Mouse (Mus musculus): Measurements from ENCODE around the gene A430005L14Rik.
A peak's percentile ranks its signal among the peaks of the same experiment; 100 is the strongest.
"Not testable (repeated sequence)": the region's sequence is repeated elsewhere in the genome, so short reads cannot be mapped to it uniquely, and the experiment has no call there.

The A430005L14Rik gene

DNA sequence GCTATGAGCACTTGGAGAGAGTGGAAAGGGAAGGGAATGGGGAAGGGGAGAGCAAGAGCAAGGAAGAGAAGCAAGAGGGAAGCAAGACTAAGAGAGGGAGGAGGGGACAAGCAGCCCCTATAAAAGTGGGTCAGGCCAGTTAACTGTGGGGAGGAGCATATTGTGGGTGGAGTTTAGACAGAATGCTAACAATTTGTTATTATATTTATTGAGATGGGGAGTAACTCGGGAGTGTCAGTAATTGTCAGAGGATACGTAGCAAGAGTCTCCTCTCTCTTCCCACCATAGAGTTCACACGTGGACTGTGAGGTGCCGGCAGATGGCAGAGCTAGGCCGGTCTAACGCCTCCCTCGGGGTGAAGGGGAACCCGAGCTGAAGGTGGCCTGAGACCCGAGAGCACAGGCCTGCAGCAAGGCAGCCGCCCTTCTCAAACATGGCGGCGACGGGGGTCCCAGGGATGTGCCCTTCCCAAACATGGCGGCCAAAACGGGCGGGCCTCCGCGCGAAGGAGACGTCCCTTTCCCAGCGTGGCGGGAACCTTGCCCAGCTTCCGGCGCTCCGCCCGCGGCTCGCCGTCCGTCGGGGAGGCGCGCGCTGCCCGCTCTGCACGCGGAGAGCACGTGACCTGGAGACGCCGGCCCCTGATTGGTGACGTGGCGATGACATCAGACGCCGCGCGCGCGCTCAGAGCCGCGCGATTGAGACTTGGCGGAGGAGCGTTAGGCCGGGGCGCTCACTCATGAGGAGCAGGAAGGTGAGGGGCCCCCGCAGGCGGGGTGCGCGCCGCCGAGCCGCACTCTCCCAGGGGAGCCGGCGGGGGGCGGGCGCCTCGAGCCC lies at the start of gene A430005L14Rik:
Gene A430005L14Rik, plus strand, starts transcription at position 669 of the 837 bp plus-strand sequence.
- DNase-seq: peak; percentile 97

GRCm38 (mm10) chr4:153907573-153907972 lies 49.5 kb upstream of the A430005L14Rik start:
- peak; percentile 54 for DNase-seq

GRCm38 (mm10) chr4:153913635-153914034 lies 43.4 kb upstream of the A430005L14Rik start:
- no peak for DNase-seq

GRCm38 (mm10) chr4:153917773-153918500 lies 39.1 kb upstream of the A430005L14Rik start:
- no peak for DNase-seq

DNA sequence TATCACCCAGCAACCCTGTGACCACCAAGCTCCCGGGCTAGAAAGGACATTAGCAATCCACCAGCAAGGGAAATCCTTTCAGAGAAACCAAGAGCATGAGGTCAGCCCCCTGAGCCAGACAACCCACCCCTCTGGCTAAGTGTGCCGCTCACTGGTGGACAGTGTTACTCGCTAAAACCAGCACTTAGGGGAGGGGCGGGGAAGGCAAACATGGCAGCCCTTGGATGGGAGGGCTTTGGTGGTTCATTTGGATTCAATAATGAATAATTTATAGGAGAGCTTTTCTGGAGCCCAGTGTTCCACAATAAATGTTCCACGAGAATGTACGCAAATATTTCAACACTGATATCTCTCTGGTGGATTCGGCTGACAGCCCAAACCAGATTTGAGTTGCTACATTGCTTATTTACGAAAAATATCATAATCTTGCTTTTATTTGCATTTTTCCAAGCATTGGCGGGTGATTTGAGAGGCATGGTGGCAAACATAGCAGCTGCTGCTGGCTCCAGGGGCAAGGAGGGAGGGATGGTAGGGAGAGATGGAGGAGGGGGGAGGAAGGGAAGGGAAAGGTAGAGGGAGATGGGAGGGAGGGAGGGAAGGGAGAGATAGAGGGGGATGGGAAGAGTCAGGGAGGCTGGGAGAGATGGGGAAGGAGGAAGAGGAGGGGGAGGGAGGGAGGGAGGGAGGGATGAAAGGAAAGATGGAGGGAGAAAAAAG lies 36.4 kb upstream of the A430005L14Rik start:
- DNase-seq: no peak

DNA sequence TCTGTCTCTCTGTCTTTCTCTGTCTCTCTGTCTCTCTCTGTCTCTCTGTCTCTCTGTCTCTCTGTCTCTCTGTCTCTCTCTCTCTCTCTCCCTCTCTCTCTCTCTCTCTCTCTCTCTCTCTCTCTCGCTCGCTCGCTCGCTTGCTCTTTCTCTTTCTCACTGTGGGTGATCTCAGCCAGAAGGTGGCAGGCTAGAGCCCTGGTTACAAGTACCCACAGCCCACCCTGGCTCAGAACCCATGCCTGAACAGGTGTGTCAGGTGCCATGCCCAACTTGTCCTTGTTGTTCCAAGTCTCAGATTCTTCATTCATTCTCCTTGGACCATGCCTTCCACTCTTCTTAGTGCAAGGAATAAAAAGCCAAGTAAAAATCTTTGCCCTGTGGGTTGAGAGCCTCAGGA lies 34.9 kb upstream of the A430005L14Rik start:
- not testable (repeated sequence) for DNase-seq

DNA sequence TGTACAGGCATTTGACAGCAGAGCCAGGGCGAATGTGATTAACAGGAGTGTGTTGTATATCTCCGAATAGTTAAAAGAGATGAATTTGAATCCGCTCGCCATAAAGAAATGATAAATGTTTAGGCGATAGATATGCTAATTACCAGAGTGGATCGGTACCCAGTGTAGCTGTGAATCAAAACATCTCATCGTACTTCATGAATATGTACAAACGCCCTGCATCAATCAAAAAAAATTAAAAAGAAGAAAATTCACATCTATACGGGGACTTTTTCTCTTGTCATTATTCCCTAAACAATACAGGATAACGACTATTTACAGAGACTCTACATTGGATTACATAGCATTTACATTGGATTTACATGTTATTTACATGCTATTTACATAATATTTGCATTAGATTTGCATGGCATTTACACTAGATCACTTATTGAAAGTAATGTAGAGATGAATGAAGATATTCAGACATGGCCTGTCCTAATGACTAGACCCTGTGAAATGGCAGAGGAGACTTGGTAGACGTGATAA lies 28.2 kb upstream of the A430005L14Rik start:
- no peak for DNase-seq

DNA sequence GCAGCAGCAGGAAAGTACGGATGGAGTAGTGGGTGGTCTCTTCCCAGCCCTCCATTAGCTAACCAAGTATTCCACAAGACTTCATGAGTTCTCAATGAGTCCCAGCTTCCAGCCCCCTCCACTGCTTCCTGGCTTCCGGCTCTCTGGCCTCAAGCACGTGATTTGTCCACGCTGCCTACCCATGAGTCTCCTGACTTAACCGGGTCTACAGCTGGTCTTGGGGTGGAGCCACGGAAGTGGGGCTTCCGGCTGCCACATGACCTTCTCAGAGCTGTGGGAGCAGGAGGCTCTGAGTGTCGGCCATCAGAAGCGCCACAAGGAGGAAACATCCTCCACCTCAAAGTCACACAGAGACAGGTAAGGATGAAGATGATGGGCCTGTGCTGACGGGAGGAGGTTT lies 27.6 kb upstream of the A430005L14Rik start:
- DNase-seq: no peak

DNA sequence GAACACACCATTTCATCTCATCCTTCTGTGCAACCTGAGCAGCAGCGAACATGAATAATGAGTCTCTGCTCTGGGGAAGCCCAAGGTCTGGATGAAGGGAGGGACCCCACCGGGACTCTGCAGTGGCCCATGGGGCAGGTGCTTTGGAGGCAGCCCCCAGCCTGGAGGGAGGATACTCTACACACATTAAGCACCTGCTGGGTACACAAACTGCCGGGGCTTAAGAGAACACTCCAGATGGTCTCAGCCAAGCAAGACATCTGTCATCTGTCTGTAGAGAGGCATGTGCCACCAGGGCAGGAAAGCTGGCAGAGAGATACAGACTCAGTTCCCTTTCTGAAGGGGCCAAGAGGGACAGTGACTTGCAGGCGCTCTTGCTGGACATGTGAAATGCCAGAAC lies 27.1 kb upstream of the A430005L14Rik start:
- no peak for DNase-seq

- DNase-seq: peak; percentile 28
Observed at GRCm38 (mm10) chr4:153943243-153943642, 13.8 kb upstream of the A430005L14Rik start.

- no peak for DNase-seq
Observed at GRCm38 (mm10) chr4:153944261-153944660, 12.8 kb upstream of the A430005L14Rik start.

GRCm38 (mm10) chr4:153945741-153946140 lies 11.3 kb upstream of the A430005L14Rik start:
- DNase-seq: no peak

- DNase-seq: no peak
Observed at GRCm38 (mm10) chr4:153950372-153950771, 6.7 kb upstream of the A430005L14Rik start.

DNA sequence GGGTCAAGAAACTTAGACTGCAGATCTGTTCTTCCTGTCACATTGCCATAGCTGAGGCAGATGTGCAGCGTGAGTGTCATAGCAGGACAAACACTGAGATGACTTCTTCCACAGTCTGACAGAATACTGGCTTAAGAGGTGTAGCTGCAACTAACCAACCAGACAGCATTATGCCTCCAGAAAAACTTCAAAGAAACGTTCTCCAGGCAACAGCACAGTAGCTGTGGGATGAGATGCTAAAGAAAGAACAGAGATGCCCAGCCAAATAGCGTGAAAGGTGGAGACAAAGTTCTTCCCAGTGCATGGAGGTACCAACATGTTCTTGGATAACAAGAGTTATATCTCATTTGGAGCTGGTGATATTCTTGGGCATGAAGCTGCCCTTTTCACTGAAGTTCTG lies 5.9 kb upstream of the A430005L14Rik start:
- no peak for DNase-seq

DNA sequence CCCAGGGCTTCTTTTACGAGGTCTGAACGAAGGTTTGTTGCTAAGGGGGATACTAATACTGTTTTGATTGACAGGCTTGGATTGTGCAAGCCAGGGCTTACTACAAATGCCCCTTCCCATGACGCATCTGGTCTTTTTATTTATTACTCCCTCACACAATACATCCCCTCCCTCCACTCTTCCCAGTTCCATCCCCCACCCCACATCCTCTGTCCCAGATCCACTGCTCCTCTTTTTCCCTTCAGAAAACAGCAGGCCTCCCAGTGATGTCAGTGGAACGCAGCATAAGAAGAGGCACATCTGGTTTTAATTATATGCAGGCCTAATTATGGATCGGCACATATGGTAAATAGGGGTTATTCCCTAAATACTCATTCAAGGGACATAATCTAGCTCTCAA lies 5.3 kb upstream of the A430005L14Rik start:
- DNase-seq: no peak

GRCm38 (mm10) chr4:153955651-153956050 lies 1.4 kb upstream of the A430005L14Rik start:
- no peak for DNase-seq

DNA sequence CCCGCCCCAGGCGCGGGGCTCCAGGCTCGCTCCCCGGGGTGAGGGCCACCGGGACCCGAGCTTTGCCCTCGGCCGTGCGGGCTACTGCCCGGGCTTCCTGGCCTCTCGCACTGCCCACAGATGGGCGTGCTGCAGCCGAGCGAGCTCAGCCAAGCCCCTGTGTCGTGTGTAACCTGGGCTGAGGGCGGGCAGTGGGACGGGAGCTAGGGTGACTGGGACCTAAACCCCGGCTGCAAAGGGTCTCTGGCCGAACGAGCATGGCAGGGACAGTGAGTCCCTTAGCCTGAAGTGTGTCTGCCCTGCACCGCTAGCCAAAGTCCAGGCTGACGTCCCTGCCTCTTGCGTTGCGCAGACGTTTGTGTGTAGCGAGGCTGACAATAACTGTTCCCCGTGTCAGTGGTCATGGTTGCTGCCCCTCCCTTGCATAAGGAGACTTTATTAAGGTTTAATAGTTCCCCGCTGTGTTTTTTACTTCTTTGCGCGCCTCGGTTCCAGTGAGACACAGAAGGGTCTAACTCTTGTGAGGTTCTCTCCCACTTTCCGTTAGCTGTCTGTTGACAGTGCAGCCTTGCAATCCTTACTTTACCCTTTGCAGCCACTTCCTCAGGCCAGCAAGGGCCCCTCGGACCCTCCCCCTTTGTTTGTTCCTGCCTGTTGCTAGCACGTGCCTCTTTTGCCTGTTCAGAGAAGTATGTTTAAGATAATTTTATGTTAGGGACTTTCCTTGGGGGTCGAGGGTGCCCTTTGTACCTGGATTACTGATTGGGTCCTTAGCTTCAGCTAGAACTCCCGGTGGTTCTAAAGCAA lies 610 bp downstream of the A430005L14Rik start:
- peak; percentile 6 for DNase-seq

DNA sequence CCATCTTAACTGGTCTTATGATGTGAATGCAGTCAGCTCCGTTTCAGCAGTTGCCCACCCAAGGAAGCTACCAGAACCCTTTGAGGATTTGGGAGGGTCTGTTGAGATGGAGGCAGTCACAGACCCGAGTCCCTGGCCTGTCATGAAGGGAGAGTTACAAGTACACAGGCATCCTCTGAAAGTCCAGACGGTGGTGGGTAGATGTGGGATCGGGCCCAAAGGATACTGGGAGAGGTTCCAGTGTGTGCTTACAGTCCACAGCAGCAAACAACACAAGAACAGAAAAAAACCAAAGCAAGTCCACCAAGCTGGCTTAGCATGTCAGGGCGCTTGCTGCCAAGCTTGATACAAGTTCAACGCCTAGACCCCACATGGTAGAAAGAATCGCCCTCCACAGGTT lies 5.6 kb downstream of the A430005L14Rik start:
- no peak for DNase-seq

DNA sequence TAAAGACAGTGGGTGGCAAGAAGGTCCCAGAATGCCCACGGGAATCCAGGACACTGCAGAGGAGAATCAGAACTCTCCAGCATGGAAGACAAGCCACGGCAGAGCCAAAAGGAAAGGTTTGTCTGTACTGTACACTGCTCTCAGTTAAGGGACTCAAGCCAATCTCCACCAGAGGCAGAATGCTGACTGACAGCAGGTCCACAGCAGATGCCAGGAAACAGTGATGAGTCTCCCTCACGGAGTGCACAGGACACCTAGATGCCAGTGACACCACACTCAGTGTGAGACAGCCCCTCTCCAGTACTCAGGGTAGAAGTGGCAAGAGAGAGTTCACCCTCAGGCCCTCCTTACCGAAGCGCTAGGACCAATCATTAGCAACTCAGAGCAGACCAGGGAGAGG lies 9.6 kb downstream of the A430005L14Rik start:
- DNase-seq: no peak

DNA sequence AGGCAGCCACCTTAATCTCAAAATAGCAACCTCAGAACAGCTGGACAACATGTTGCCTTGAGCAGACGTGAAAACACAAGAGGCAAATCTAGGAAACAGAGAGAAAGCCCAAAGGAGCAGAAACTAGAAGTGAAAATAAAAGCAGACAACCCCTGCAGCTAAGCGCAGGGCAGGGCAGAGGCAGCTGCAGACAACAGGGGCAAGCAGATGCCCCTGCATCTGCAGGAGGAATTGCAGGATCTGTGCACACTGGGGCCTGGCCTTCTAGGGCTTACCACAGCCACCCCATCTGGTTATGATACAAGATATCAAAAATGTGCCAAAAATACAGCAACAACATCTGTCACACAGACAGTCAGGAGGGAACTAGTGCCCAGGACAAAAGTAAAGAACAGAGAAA lies 10.5 kb downstream of the A430005L14Rik start:
- no peak for DNase-seq

- no peak for DNase-seq
Observed at GRCm38 (mm10) chr4:153968063-153968462, 11.0 kb downstream of the A430005L14Rik start.

Measured in lung, postnatal 10 days (tissue).